Mouse (Mus musculus) cortical plate, adult 2 months (tissue): ENCODE measurements around the gene Srm.

Experiments used
- CTCF ChIP-seq: fragments of 200-500 bp; IDR thresholded peaks from 2 replicates; pipeline ENCODE4 v1.5.1; 2011; ENCODE audit warnings: mild to moderate bottlenecking, control low read depth, low read length; ENCODE audit not compliant: insufficient read depth; ENCODE audit errors: extremely low read depth
- POLR2A ChIP-seq: fragments of 200-500 bp; IDR thresholded peaks from 2 replicates; pipeline ENCODE4 v1.6.1; 2011; ENCODE audit warnings: mild to moderate bottlenecking, low read length, control low read depth; ENCODE audit not compliant: insufficient read depth; ENCODE audit errors: extremely low read depth

DNA sequence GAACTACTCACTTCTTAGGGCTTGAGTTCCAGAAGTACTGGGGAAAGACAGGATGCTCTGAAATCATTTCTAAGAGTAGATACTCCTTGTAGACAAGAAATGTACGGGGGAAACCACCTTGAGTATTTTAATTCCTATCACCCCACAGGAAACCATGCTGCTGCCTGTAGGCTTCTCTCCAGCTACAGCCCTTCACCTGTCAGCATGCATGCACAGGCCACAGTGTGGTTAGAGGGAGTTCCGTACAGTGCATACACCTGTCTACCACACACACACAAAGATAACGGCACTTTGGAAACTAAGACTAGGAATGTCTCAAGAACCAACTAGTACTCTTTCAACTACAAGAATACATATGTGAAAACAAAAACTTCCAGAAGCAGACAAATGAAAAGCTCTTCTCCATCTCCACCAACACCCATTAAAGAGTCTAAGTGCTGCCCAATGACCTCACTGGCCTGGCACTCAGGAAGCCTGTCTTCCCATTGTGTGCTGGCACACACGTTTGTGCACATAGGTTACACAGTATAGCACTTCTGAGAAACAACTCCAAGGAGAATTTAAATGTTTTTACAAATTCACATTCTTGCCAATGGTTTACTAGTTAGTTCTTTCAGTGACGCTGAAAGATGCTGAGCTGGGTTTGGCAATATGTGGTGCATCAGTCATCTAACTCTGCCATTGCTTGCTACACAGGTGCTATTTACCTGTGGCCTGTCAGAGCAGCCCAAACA is 19.5 kb downstream of the Srm start:
- TF ChIP-seq CTCF, result no peak
- TF ChIP-seq POLR2A, result no peak
